ENCODE assay signal across 42 mouse cellular contexts in genomic region chr13:111620433-111620832, GRCm38 (mm10). TPM values are rescaled to one million over a fixed set of nuclear protein-coding genes. Genes with fewer than 3 reads are reported as not detected.
"Had no signal": no experiment of that assay in that cellular context is flagged by ENCODE, and none has a peak within 500 bp of the region (broad histone marks: within the 10 kb centered on the region; RNA-seq: fewer than 3 reads in every experiment).

No protein-coding gene starts in this region.

- ATAC-seq: hindbrain, postnatal 0 days; intestine, embryonic 16.5 days; liver, embryonic 12.5 days had no signal

- DNase-seq: gastrocnemius, adult 2 months; gastrocnemius, postnatal 10 days; gastrocnemius, postnatal 25 days; heart, adult 18-20 months; heart, postnatal 14 days; heart, postnatal 36 days; kidney, adult 11 months; kidney, adult 9 months; layer of hippocampus, adult 9-11 months; layer of hippocampus, postnatal 36 days; left cerebral cortex, postnatal 4 days had no signal

- H3K27me3 ChIP-seq: heart, embryonic 13.5 days; heart, embryonic 15.5 days; hindbrain, embryonic 13.5 days; hindbrain, embryonic 15.5 days; limb, embryonic 13.5 days; limb, embryonic 15.5 days had no signal

- H3K4me2 ChIP-seq: heart, embryonic 13.5 days; heart, embryonic 15.5 days; hindbrain, embryonic 13.5 days; hindbrain, embryonic 15.5 days; limb, embryonic 13.5 days; limb, embryonic 15.5 days; liver, embryonic 12.5 days had no signal

- H3K27ac ChIP-seq: gastrocnemius, adult 2 months; heart, embryonic 10.5 days; heart, embryonic 13.5 days; heart, embryonic 15.5 days; hindbrain, embryonic 13.5 days; hindbrain, embryonic 15.5 days; hindbrain, postnatal 0 days; kidney, postnatal 0 days; limb, embryonic 13.5 days; limb, embryonic 15.5 days; liver, embryonic 12.5 days; liver, embryonic 14.5 days had no signal

- H3K4me3 ChIP-seq: gastrocnemius, adult 2 months; heart, embryonic 10.5 days; heart, embryonic 13.5 days; heart, embryonic 15.5 days; hindbrain, embryonic 13.5 days; hindbrain, embryonic 15.5 days; limb, embryonic 13.5 days; limb, embryonic 15.5 days; liver, embryonic 12.5 days had no signal

- H3K36me3 ChIP-seq: heart, embryonic 10.5 days; heart, embryonic 13.5 days; heart, embryonic 15.5 days; hindbrain, embryonic 13.5 days; hindbrain, embryonic 15.5 days; limb, embryonic 13.5 days; limb, embryonic 15.5 days; liver, embryonic 12.5 days had no signal

- H3K9ac ChIP-seq: heart, embryonic 13.5 days; heart, embryonic 15.5 days; hindbrain, embryonic 13.5 days; hindbrain, embryonic 15.5 days; limb, embryonic 13.5 days; limb, embryonic 15.5 days; liver, embryonic 12.5 days; liver, embryonic 14.5 days had no signal

- H3K4me1 ChIP-seq: heart, embryonic 10.5 days; heart, embryonic 15.5 days; hindbrain, embryonic 13.5 days; hindbrain, embryonic 15.5 days; liver, embryonic 12.5 days had no signal

- H3K9me3 ChIP-seq: heart, embryonic 10.5 days; heart, embryonic 13.5 days; heart, embryonic 15.5 days; hindbrain, embryonic 13.5 days; hindbrain, embryonic 15.5 days; limb, embryonic 13.5 days; limb, embryonic 15.5 days; liver, embryonic 12.5 days had no signal

RNA-seq across cellular contexts. Expression of gene Gm10198, which starts 27.8 kb away (rescaled TPM):
- total RNA-seq: gastrocnemius, adult 2 months; gastrocnemius, postnatal 10 days; gastrocnemius, postnatal 25 days; gastrocnemius, postnatal 4 days; granulocyte monocyte progenitor cell, adult 5-6 weeks; heart, adult 18-20 months; heart, adult 8-10 months; heart, postnatal 14 days; heart, postnatal 36 days; hematopoietic stem cell, adult 5-6 weeks; hindbrain, postnatal 0 days; layer of hippocampus, adult 18-20 months; layer of hippocampus, adult 8-10 months; layer of hippocampus, postnatal 14 days; layer of hippocampus, postnatal 36 days; left cerebral cortex, adult 18-20 months; left cerebral cortex, adult 8-10 months; left cerebral cortex, postnatal 10 days; left cerebral cortex, postnatal 25 days; left cerebral cortex, postnatal 4 days; liver, adult 2 months had no signal
- polyA plus RNA-seq: frontal cortex, adult 2 months; heart, embryonic 10.5 days; heart, embryonic 13.5 days; heart, embryonic 15.5 days; heart, postnatal 0 days; hindbrain, embryonic 11.5 days; hindbrain, embryonic 13.5 days; hindbrain, embryonic 15.5 days; hindbrain, postnatal 0 days; intestine, embryonic 14.5 days; intestine, embryonic 16.5 days; kidney, postnatal 0 days; large intestine, adult 2 months; limb, embryonic 11.5 days; limb, embryonic 13.5 days; limb, embryonic 15.5 days; liver, adult 2 months; liver, embryonic 12.5 days; liver, embryonic 14.5 days; liver, embryonic 16.5 days had no signal
